Mouse (Mus musculus) T-helper 1 cell (primary cell): ENCODE measurements around the gene Polr3g.
"Not testable (repeated sequence)": the region's sequence is repeated elsewhere in the genome, so short reads cannot be mapped to it uniquely, and the experiment has no call there.

Source experiments
- in situ Hi-C: fragments of 300-600 bp; cut with MboI, MseI; formaldehyde crosslinking; loops from one replicate; pipeline ENCODE4 v1.15.1; 2025; ENCODE audit warnings: high pct_unique_total_duplicates

Polr3g gene

DNA sequence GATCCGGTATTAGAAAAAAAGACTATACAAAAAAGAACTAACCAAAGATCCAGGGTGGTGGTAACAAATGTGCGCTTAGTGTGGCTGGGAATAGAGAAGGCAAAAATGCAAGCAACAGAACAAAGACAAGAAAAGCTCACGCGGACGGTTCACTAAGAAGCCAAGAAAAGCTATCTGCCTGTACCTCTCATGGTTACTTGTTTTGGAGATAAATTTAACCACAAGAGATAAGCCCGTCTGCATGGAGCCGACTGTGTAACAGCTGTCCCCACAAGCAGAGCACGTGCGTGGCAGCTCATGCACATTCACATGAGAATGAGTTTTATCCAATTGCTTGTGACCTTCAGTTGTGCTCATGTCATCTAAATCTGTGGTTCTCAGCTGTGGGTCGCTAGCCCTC is 20.3 kb downstream of the Polr3g start:
- in situ Hi-C loops = no loop called here

DNA sequence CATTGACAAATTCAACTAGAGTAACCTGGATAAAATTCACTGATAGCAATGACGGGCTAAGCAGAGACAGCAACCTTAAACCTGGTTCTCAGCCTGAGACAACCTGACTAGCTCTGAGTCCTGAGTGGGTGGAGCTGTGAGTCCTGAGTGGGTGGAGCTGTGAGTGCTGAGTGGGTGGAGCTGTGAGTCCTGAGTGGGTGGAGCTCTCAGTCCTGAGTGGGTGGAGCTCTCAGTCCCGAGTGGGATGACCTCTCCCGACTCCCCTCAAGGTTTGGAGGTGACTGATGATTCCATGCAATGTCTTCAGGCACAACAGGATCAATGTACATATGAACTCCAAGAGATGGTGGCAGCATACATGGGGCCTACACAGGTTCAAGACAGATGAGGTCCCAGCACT is 21.2 kb downstream of the Polr3g start:
- in situ Hi-C loops = loop anchor here (10.0 kb wide), 1 partner anchor 515 kb away; no protein-coding TSS in a partner anchor

DNA sequence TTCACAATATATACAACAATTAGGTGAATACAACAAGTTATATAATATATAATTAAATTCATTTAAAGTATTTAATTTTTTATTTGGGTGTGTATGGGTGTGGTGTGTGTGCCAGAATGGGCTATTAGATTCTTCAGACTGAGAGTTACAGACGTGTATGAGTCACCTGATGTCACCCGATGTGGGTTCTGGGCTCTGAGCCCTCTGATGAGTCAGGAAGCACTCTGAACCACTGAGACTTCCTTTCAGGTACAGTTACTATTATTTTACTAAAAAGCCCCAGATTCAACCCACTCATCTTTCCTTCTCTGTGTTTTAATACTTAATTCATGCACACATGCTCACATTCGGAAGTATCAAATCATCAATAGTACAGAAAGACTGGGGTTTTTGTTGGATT is 25.9 kb downstream of the Polr3g start:
- in situ Hi-C loops = loop anchor here (10.0 kb wide), 1 partner anchor 510 kb away; no protein-coding TSS in a partner anchor

DNA sequence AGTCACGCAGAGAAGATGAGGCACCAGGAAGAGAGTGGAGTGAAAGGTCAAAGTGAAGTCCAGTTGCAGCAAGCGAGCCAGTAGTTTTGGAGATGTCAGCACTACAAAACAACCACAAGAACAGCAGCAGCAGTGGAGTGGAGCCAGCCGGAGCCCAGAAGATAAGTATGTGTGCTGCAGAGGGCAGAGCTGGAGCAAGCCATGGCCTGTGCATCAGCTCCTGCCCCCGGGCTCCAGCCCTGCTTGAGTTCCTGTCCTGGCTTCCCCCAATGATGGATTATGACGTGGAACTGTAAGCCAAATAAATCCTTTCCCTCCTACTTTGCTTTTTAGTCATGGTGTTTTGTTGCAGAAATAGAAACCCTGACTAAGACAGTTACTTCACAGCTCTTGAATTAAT is 26.6 kb downstream of the Polr3g start:
- in situ Hi-C loops = loop anchor here (10.0 kb wide), 1 partner anchor 509 kb away; no protein-coding TSS in a partner anchor

DNA sequence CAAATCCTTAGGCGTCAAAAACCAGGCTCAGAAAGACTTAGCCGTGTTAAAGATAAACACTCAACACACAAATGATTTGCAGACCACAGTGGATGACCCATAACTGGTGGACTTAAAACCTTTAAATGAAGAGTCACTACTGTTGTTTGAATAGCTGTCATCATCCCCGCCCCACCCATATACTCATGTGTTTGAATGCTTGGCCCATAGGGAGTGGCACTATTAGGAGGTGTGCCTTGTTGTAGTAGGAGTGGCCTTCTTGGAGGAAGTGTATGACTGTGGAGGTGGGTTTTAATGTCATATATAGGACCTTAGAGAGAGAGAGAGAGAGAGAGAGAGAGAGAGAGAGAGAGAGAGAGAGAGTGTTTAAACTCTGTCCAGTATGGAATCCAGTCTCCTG is 27.7 kb downstream of the Polr3g start:
- in situ Hi-C loops = loop anchor here (10.0 kb wide), 1 partner anchor 508 kb away; no protein-coding TSS in a partner anchor

DNA sequence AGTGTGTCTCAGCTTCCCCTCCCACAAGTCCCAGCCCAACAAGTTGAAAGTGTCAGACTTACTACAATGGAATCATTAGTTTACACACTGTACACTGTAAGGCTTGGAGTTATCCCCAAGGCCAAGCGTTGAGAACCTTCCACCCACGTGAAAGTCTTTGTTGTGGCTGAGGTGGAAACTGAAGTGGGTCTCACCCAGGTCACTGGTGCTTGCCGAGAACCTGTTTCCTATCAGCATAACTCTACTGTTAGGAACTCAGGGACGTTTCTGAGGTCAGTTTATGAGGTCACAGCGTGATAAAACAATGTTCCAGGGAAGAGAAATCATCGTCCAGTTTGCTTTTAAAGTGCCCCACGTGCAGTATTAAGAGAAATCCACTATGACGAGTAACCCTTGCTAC is 35.5 kb downstream of the Polr3g start:
- in situ Hi-C loops = no loop called here

DNA sequence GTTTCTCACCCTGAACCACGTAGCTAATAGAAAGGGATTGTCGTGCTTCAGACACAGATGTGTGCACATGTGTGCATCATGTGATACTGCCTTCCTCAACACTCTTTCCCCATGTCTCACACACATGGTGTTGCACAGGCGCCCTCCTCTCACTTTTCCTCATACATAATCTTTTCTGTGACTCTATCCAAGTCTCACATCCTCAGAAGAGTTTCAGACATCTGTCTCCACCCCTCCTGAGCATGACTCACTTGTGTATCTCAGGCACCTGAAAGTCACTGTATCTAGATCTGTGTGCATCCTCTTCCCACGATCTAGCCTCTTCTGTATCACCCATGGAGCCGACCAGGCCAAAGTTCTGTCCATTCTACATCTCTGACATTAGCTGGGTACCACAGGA is 43.1 kb downstream of the Polr3g start:
- in situ Hi-C loops = no loop called here

DNA sequence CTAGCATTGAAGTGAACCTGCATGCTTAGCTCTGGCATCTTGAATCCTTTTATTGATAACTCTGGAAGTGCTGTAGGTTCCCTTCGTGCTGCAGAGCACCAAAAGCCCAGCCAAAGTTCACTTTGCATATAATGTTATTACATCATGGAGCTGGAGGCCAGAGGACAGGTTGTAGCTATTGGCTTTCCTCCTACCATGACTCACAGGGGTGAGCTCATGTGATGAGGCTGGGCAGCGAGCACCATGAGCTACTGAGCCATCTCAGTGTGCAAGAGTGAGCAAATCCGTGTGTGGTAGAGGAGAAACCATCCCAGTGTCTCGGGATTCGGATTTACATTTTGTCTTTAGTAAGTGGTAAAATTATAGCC is 46.5 kb downstream of the Polr3g start:
- in situ Hi-C loops = no loop called here

DNA sequence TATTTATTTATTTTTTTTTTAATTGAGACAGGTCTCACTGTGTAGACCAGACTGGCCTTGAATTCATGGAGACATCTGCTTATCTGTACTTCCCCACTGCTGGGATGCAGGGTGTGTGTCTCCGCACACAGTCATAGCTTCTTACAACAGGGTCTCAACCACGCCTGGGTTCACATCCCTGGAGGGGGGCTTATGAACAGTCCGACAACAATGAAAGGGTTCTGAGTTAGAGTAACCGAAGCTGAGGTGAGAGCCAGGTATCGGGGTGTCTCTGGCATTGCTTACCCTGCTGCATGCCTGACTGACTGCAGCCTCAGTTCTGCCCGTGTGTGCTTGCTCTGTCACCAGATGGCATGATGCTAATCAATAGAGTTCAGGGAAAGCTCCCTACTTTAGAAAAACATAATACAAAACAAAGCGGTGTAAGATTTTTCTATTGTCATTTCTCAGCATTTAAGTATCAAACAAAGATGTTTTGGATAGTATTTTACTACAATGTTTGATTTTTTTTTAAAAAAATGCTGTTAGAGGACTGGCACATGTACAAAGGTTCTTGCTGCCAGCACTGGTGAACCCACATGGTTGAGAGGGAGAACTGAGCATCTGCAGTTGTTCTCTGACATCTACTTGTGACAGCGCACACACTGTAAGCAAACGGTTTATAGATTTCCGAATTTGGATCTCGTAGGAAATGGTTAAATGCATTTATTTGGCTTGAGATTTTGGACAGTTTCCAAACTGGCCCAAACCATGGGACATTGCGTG is 47.1 kb downstream of the Polr3g start:
- in situ Hi-C loops = no loop called here

DNA sequence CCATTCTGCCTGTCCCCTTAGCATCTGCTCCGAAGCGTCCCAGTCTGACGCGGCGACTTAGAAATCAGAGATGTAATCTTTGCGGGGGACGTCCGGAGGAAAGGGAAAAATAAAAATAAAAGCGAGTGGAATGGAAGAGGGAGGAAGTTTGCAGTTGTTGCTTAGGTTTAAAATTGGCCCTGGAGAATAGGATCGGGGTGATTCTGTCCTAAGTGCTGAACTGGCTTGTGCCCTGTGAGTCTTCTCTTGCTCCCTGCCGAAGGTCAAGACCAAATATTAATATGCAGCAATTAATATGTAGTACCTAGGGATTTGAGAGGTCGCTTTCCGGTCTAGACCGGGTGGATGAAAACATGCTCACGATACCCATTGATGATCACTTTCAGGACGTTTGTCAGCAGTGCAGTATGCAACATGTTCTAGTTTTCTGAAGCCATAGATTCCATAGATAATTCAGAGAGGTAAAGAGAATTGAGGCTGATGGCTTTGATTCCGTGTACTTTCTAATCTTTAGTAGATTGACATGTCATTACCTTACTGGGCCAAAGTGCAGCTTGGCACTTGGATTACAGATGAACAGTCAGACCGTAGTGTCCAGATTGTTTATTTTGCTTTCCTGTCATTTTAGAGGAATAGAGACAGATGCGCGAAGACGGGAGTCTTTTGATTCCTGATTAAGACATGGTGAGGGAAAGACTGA is 52.6 kb downstream of the Polr3g start:
- in situ Hi-C loops = no loop called here

DNA sequence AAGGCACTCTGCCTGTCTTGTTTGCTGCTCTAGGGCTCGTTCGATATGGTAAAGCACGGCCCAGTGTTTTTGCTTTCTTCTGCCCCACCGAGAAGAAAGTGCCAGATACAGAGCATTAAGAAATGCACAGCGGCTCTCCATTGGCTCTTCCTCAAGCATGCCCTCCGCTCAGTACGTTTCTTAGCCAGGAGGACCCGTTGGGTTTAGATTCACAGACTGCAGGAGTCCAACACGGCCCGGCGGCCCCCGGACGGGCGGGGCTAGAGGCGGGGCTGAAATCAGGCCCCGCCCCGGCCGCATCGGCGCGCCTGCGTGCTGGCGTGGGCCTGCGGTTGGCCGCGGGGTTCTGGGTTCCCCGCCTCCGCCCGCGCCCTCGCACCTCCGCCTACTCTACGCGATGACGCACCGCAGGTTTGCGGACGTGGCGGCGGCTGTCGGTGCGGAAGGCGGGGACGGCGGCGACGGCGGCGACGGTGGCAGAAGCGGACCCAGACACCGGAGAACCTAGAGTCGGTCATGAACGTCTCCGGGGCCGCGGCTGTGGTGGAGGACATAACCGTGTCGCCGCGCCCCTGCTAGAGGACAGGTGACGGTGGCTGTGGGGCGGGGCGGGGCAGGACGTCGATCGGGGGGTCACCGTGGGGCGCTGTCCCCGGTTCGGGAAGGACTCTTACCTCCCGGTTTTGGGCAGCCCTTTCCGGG is 53.3 kb downstream of the Polr3g start, which contains the start of gene Lysmd3:
Gene Lysmd3 (plus strand): TSS at position 313 of the 702 bp plus-strand sequence.
- in situ Hi-C loops = no loop called here

DNA sequence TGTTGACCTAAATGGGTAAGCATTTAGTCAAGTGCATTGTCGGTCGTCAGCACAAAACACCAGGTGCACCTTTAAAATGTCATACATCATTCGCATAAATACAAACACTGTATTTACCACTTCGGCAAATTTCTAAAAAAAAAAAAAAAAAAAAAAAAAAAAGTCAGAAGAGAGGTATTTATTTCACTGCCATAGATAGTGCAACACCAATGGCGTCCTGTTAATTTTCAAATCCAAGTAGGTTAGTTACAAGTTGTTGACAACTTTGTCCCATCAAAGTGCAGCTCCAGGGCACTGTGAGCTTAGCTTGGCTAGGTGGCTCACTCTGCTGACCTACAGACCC is 53.8 kb downstream of the Polr3g start:
- in situ Hi-C loops = no loop called here

DNA sequence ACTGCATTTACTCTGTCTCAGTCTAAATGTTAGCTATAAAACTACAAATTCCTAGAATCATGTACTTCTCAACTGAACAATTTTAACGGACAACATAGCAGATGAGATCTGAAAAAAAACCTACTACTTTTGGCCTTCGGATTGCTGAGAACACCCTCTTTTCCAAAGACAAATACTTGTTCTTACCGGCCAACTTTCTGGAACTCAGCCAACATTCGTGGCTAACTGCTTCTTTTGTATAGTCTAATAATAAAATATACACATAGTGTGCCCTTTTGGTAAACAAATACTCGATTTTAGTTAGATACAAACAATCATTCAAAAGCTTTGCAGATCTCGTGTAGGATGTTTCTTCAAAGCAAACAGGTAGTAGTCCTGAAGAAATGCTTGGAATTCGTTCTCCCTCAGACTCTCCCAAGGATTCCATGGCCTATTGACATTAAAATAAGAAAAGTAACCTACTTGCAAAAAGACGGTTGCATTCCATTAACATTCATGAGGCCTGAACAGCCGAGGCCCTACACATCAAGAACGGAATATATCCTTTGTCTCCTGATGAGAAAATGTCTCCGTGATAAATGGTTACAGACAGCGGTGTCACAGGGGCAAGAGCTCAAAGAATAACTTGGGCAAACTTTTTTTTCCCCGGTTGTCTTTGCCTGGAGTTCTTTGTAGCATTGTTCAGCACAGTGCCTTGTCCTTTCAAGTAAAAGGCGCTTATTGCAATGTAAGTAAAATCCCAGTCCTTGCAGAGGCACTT is 54.5 kb downstream of the Polr3g start:
- in situ Hi-C loops = no loop called here

DNA sequence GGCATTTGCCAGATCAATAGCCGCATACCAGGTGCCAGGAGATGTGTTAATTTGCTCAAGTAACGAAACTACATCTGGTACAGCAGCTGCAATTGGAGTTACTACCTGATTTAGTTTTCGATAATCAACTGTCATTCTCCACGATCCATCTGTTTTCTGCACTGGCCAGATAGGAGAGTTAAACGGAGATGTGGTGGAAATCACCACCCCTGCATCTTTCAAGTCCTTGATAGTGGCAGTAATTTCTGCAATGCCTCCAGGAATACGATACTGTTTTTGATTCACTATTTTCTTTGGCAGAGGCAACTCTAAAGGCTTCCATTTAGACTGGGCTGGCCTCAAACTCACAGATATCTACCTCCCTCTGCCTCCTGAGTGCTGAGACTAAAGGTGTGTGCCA is 60.4 kb downstream of the Polr3g start:
- in situ Hi-C loops = not testable (repeated sequence)

DNA sequence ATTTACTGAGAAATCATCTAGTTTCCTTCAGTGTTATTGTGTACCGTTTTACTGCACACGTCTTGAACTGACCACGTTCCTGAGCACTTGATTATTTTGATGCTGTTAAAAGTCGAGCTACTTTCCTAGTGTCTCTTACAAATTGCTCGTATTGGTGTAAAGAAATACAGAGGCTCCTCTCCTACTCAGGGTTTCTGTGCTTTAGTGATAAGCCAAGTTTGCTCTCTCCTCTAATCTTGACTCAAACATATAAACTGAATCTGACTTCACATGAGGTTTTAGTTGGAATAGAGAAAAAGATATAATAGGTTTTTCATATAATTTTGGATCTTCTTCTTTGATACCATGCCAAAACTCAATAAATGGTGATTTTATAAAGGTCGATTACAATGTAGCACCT is 64.5 kb downstream of the Polr3g start:
- in situ Hi-C loops = no loop called here

DNA sequence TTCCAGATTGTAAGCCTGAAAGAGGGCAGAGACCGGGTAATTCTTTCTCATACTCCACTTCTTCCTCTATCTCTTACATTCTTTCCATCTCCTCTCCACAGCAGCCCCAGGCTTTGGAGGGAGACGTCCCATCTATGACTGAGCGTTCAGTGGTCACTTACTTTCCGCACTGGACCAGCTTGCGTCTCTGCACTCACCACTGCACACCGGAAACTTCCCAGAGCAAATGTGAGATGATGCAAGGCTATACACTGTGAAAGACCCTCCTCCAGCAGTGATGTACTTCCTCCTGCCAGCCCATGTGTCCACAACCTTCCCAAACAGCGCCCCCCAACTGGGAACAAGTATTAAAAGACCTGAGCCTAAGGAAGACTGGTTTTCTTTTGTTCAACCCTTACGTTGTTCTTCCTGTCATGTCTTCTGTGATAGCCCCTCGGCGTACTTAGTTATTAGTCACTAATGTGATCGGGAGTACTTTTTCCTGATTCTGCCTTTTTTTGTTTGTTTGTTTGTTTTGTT is 66.7 kb downstream of the Polr3g start:
- in situ Hi-C loops = no loop called here

DNA sequence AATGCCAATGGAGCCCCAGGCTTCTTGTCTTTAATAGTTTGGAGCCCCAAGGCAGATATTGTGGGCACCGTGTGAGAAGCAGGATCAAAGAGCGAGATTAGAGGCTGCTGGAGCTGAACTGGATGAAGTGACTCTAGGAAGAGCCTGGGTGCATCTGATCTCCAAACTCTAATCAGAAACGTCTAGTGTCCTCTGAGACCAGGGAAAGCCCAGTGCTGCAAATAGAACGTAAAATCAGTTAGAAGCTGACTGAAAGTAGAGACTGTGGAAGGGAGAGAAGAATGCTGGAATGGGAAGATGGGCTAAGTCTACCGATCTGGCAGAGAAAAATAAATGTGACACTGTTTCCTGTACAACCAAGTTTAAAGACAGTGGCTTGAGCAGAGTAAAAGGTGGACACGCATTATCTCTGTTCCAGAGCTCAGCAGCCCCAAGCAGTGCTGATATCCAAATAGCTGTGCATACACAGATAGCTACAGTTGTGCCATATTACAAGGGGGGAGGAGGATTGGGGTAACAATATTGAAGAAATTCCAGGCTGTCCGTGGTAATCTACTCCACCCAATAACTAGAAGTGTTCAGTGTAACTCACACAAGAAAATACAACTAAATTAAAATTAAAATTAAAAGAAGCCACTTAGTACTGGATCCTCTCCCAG is 68.2 kb downstream of the Polr3g start:
- in situ Hi-C loops = no loop called here

DNA sequence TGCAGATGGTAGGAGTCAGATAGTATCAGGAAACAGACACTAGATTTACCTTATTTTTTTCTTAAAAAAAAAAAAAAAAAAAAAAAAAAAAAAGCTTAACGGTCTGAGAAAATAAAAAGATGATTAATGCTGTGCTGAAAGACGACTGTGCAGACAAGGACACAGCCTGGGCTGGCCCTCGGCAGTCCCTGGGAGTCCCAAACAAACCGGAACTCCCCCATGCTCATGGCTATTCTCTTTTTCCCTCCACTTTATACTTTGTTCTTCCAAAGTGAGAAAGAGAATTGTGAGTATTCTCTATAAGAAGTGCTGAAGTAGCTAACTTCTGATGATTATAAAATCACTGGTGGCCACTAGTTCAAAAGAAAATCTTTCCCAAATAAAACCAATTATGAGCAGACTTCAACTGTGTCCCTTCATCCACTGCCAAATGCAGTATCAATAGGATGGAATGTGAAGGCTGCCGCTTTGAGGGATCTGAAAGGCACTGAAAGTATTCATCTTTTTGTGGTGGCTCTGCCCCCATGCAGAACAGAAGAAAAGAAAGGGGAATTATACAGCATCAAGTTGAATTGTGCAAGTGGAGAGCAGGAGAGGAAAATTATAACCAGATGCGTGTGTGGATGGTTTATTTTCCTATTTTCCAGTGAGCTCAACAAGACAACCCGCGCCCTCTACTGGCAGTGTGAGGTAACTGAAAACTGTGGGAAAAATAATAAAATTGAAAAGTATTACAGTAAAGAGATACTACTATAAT is 69.3 kb downstream of the Polr3g start:
- in situ Hi-C loops = no loop called here

DNA sequence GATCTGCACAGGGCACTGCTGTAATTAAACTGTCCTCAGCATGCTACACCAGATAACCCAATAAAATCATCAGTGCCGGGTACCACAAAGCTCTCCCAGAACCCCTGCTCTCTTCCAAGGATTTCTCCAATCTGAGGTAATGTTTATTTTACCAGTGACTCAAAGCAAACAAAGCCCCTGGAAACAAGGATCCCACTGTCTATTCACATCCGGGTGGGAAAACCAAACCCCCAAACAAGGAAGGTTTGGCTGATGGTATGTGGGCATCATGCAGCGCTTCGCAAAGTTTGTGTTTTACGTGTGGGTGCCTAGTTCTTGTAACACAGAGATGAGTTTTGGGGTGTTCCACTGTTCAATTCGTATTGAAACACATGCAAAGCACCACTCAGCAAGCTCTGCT is 69.9 kb downstream of the Polr3g start:
- in situ Hi-C loops = no loop called here

DNA sequence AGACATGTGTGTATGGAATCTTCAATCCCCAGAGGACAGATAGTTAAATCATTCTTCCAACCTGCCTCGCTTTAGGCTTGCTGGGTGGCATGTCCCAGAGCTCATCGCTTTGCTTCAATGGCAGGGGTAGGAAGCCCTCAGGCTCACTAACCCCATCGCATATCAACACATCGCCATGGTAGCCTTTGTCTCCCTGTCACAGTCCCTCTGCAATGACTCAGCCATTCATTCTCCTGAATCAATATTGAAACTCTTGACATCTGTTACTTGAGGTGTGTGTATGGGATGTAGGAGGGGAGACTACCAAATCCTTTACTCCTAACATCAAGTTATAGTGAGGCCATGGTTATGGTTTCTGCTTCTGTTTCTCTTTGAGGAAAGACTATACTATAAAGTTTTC is 71.2 kb downstream of the Polr3g start:
- in situ Hi-C loops = loop anchor here (5.0 kb wide), 1 partner anchor 202 kb away; no protein-coding TSS in a partner anchor
